Mouse (Mus musculus): ENCODE data around the gene Ghrhr.

Ghrhr gene

GRCm38 (mm10) chr6:55353711-55354445 lies 22.2 kb upstream of the Ghrhr start:
- in situ Hi-C loops (cut with MboI, MseI) = loop anchor here (25.0 kb wide), 1 partner anchor 692 kb away; no protein-coding TSS in a partner anchor

- in situ Hi-C loops (cut with MboI, MseI) = loop anchor here (25.0 kb wide), 1 partner anchor 692 kb away; no protein-coding TSS in a partner anchor
Measured at GRCm38 (mm10) chr6:55354456-55355117, 21.5 kb upstream of the Ghrhr start.

GRCm38 (mm10) chr6:55355575-55355974 lies 20.5 kb upstream of the Ghrhr start:
- in situ Hi-C loops (cut with MboI, MseI) = loop anchor here (25.0 kb wide), 1 partner anchor 693 kb away; no protein-coding TSS in a partner anchor

GRCm38 (mm10) chr6:55356017-55356703 lies 19.9 kb upstream of the Ghrhr start:
- in situ Hi-C loops (cut with MboI, MseI) = loop anchor here (25.0 kb wide), 1 partner anchor 694 kb away; no protein-coding TSS in a partner anchor

GRCm38 (mm10) chr6:55356976-55357635 lies 19.0 kb upstream of the Ghrhr start:
- in situ Hi-C loops (cut with MboI, MseI) = loop anchor here (25.0 kb wide), 1 partner anchor 695 kb away; no protein-coding TSS in a partner anchor

- in situ Hi-C loops (cut with MboI, MseI) = loop anchor here (25.0 kb wide), 1 partner anchor 695 kb away; no protein-coding TSS in a partner anchor
Measured at GRCm38 (mm10) chr6:55357636-55358031, 18.5 kb upstream of the Ghrhr start.

- in situ Hi-C loops (cut with MboI, MseI) = loop anchor here (25.0 kb wide), 1 partner anchor 696 kb away; no protein-coding TSS in a partner anchor
Measured at GRCm38 (mm10) chr6:55358731-55359143, 17.4 kb upstream of the Ghrhr start.

- in situ Hi-C loops (cut with MboI, MseI) = loop anchor here (25.0 kb wide), 1 partner anchor 700 kb away; no protein-coding TSS in a partner anchor
Measured at GRCm38 (mm10) chr6:55362663-55363062, 13.4 kb upstream of the Ghrhr start.

GRCm38 (mm10) chr6:55367126-55367525 lies 9.0 kb upstream of the Ghrhr start:
- in situ Hi-C loops (cut with MboI, MseI) = loop anchor here (25.0 kb wide), 1 partner anchor 705 kb away; no protein-coding TSS in a partner anchor

- in situ Hi-C loops (cut with MboI, MseI) = loop anchor here (25.0 kb wide), 1 partner anchor 709 kb away; no protein-coding TSS in a partner anchor
Measured at GRCm38 (mm10) chr6:55370831-55371230, 5.3 kb upstream of the Ghrhr start.

GRCm38 (mm10) chr6:55376511-55376910 lies 416 bp downstream of the Ghrhr start:
- in situ Hi-C loops (cut with MboI, MseI) = no loop called here

GRCm38 (mm10) chr6:55377461-55377860 lies 1.4 kb downstream of the Ghrhr start:
- in situ Hi-C loops (cut with MboI, MseI) = no loop called here

GRCm38 (mm10) chr6:55379641-55380335 lies 3.7 kb downstream of the Ghrhr start:
- in situ Hi-C loops (cut with MboI, MseI) = loop anchor here (5.0 kb wide), 1 partner anchor 142 kb away; no protein-coding TSS in a partner anchor

- in situ Hi-C loops (cut with MboI, MseI) = loop anchor here (5.0 kb wide), 1 partner anchor 145 kb away; no protein-coding TSS in a partner anchor
Measured at GRCm38 (mm10) chr6:55381966-55382365, 5.9 kb downstream of the Ghrhr start.

- in situ Hi-C loops (cut with MboI, MseI) = loop anchor here (5.0 kb wide), 1 partner anchor 147 kb away; no protein-coding TSS in a partner anchor
Measured at GRCm38 (mm10) chr6:55383897-55384296, 7.8 kb downstream of the Ghrhr start.

GRCm38 (mm10) chr6:55384356-55384951 lies 8.4 kb downstream of the Ghrhr start:
- in situ Hi-C loops (cut with MboI, MseI) = loop anchor here (5.0 kb wide), 1 partner anchor 147 kb away; no protein-coding TSS in a partner anchor

- in situ Hi-C loops (cut with MboI, MseI) = no loop called here
Measured at GRCm38 (mm10) chr6:55388546-55389169, 12.6 kb downstream of the Ghrhr start.

- in situ Hi-C loops (cut with MboI, MseI) = no loop called here
Measured at GRCm38 (mm10) chr6:55389321-55389720, 13.2 kb downstream of the Ghrhr start.

GRCm38 (mm10) chr6:55391814-55392213 lies 15.7 kb downstream of the Ghrhr start:
- in situ Hi-C loops (cut with MboI, MseI) = no loop called here
